Mouse (Mus musculus): ENCODE measurements around the gene Igsf3. TPM values are rescaled to one million over a fixed set of nuclear protein-coding genes. Genes with fewer than 3 reads are reported as not detected.

Gene Igsf3
- polyA plus RNA-seq, 1 experiment from 2014 or later = 24.1 TPM

DNA sequence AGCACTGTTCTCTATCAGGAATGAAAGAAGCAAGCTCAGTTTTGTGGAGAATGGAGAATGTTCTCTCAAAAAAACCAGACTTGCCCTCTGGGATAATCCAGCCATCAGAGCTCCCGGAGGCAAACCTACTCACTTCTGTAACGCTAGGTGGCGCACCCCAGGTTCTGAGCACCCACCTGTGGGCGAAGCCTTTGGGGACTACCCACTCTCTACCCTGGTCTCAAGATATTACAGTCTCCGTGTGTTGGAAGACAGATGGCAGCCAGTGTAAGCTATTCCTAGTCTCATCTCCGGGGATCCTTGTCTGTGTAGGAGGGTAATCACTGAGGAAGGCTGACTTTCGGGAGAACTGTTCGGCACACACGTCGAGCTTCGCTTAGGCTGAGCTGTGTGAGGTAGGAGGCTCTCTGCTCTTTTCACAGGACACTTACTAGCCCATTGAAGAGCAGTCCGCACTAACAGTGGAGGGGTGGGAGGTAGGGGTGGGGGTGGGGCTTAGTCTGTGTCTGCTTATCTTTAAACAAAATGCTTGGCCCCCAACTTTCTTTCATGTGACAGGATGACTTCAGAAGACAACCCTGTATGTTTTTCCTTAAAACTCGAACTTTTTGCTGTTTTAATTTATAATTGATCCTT, 4.4 kb upstream of the Igsf3 start:
- TF ChIP-seq CTCF (IDR thresholded peaks at IDR 0.05; ENCODE audit: low read depth) = peak; percentile 79
- H3K36me3 ChIP-seq (ENCODE audit: insufficient read depth) = no peaks in the 10 kb centered on the region
- H3K4me3 ChIP-seq (ENCODE audit: low read depth, low read length) = no peak overlapping the region
- 0 out of 2 replicates have a peak, but pooled peaks cover 4% of the 10 kb centered on the region for H3K4me1 ChIP-seq (ENCODE audit: insufficient read depth)
- WGBS = 29% methylated on average over 13 of the region's 13 CpGs
- DNase-seq (peak; percentile 79), ATAC-seq (ENCODE audit: insufficient read depth) (no peak)
- no peak overlapping the region for H3K27ac ChIP-seq (ENCODE audit: low read depth)
- 0 out of 2 replicates have a peak overlapping the region, but pooled peaks have one; percentile 8 for H3K4me2 ChIP-seq
- H3K9ac ChIP-seq = no peak overlapping the region
- no peaks in the 10 kb centered on the region for H3K27me3 ChIP-seq (ENCODE audit: insufficient read depth, low read length)
- H3K9me3 ChIP-seq (ENCODE audit: low read depth, low read length) = no peaks in the 10 kb centered on the region

DNA sequence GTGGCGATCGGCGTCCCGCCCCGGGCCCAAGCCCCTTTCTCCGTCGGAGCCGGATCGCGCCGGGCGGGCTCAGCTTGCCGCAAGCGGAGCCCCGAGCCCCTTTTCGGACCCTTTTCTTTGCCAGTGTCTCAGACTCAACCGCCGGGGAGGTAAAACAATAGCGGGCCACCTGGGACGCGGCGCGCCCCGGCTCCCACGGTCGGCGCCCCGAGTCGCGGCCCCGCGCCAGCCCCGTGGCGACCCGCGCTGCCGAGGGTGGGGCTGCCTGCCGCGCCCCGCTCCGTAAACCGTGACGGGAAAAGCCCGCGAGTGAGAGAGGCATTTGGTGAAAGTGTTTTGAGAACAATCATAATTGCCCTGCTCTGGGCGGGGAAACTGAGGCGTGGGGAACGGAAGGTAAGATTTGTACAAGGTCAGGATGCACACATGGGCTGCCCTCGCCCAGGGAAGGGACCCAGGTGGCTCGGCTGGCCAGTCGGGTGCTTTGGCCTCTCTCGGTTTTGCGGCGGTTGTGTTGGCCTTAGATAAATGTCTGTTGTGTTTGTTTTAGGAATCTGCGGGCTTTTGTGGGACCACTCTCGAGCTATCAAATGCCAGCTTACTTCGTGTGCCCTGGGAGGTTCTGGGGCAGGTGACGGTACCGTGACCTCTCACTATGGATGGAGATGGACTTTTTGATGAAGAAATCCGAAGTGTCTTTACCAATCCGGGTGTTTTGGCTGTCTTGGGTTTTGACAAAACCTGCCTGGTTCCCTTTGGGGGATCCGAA, 557 bp downstream of the Igsf3 start:
- under 1% methylated on average over 62 of the region's 62 CpGs for WGBS
- Histone ChIP-seq H3K36me3 (ENCODE audit: insufficient read depth) (0 out of 2 replicates have a peak, but pooled peaks cover 4% of the 10 kb centered on the region), H3K9ac (peak overlapping the region; percentile 84), H3K4me1 (ENCODE audit: insufficient read depth) (peaks cover 18% of the 10 kb centered on the region), H3K9me3 (ENCODE audit: low read depth, low read length) (no peaks in the 10 kb centered on the region), H3K4me2 (peak overlapping the region; percentile 98), H3K4me3 (ENCODE audit: low read depth, low read length) (peak overlapping the region; percentile 80), H3K27ac (ENCODE audit: low read depth) (peak overlapping the region; percentile 69), H3K27me3 (ENCODE audit: insufficient read depth, low read length) (no peaks in the 10 kb centered on the region)
- no peak for TF ChIP-seq CTCF (IDR thresholded peaks at IDR 0.05; ENCODE audit: low read depth)
- ATAC-seq (ENCODE audit: insufficient read depth) (peak; percentile 16), DNase-seq (no peak)

GRCm38 (mm10) chr3:101378102-101378501, 1.2 kb downstream of the Igsf3 start:
- DNase-seq (peak; percentile 71), ATAC-seq (ENCODE audit: insufficient read depth) (peak; percentile 52)
- Histone ChIP-seq H3K4me2 (peak overlapping the region; percentile 98), H3K9ac (peak overlapping the region; percentile 84), H3K4me1 (ENCODE audit: insufficient read depth) (peaks cover 18% of the 10 kb centered on the region), H3K27ac (ENCODE audit: low read depth) (no peak overlapping the region; the same call in 1 of the 2 replicates), H3K36me3 (ENCODE audit: insufficient read depth) (0 out of 2 replicates have a peak, but pooled peaks cover 4% of the 10 kb centered on the region), H3K27me3 (ENCODE audit: insufficient read depth, low read length) (no peaks in the 10 kb centered on the region), H3K4me3 (ENCODE audit: low read depth, low read length) (peak overlapping the region; percentile 80), H3K9me3 (ENCODE audit: low read depth, low read length) (no peaks in the 10 kb centered on the region)
- WGBS = 1% methylated on average over 12 of the region's 12 CpGs
- TF ChIP-seq CTCF (IDR thresholded peaks at IDR 0.05; ENCODE audit: low read depth) = no peak

DNA sequence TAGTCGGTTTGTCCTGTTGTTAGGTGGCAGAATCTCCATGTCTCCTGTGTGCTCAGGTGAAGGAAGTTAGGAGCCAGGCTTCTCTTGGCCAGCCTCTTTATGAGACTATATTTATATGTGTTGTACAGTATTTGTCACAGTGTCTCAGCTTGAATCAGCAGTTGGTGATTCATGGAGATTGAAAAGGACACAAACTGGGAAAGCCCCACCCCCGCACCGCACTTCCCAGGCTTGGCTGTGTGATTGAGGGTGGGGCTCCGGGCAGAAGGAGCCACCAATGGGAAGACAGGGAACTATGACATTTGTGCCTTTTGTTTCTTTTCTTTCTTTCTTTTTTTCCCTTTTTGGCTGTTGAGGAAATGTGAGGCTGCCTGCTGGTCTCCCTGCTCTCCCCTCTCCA, 2.9 kb downstream of the Igsf3 start:
- Histone ChIP-seq H3K36me3 (ENCODE audit: insufficient read depth) (0 out of 2 replicates have a peak, but pooled peaks cover 4% of the 10 kb centered on the region), H3K27me3 (ENCODE audit: insufficient read depth, low read length) (no peaks in the 10 kb centered on the region), H3K9me3 (ENCODE audit: low read depth, low read length) (no peaks in the 10 kb centered on the region), H3K27ac (ENCODE audit: low read depth) (no peak overlapping the region), H3K4me3 (ENCODE audit: low read depth, low read length) (no peak overlapping the region; the same call in 1 of the 2 replicates), H3K4me2 (peak overlapping the region; percentile 98), H3K9ac (0 out of 2 replicates have a peak overlapping the region, but pooled peaks have one; percentile 23), H3K4me1 (ENCODE audit: insufficient read depth) (peaks cover 18% of the 10 kb centered on the region)
- DNase-seq (peak; percentile 59), ATAC-seq (ENCODE audit: insufficient read depth) (no peak)
- WGBS = 22% methylated on average over 4 of the region's 4 CpGs
- no peak for TF ChIP-seq CTCF (IDR thresholded peaks at IDR 0.05; ENCODE audit: low read depth)

GRCm38 (mm10) chr3:101381691-101382090, 4.8 kb downstream of the Igsf3 start:
- Histone ChIP-seq H3K9me3 (ENCODE audit: low read depth, low read length) (no peaks in the 10 kb centered on the region), H3K9ac (no peak overlapping the region), H3K36me3 (ENCODE audit: insufficient read depth) (0 out of 2 replicates have a peak, but pooled peaks cover 4% of the 10 kb centered on the region), H3K27ac (ENCODE audit: low read depth) (no peak overlapping the region), H3K27me3 (ENCODE audit: insufficient read depth, low read length) (no peaks in the 10 kb centered on the region), H3K4me3 (ENCODE audit: low read depth, low read length) (no peak overlapping the region), H3K4me2 (no peak overlapping the region), H3K4me1 (ENCODE audit: insufficient read depth) (peaks cover 18% of the 10 kb centered on the region)
- 60% methylated on average over 5 of the region's 5 CpGs for WGBS
- no peak for TF ChIP-seq CTCF (IDR thresholded peaks at IDR 0.05; ENCODE audit: low read depth)
- ATAC-seq (ENCODE audit: insufficient read depth) (no peak), DNase-seq (no peak)

GRCm38 (mm10) chr3:101382751-101383150, 5.9 kb downstream of the Igsf3 start:
- H3K9me3 ChIP-seq (ENCODE audit: low read depth, low read length) = no peaks in the 10 kb centered on the region
- H3K36me3 ChIP-seq (ENCODE audit: insufficient read depth) = 0 out of 2 replicates have a peak, but pooled peaks cover 4% of the 10 kb centered on the region
- DNase-seq (no peak), ATAC-seq (ENCODE audit: insufficient read depth) (no peak)
- H3K4me1 ChIP-seq (ENCODE audit: insufficient read depth) = peaks cover 20% of the 10 kb centered on the region
- H3K4me2 ChIP-seq = no peak overlapping the region
- no peak overlapping the region for H3K9ac ChIP-seq
- TF ChIP-seq CTCF (IDR thresholded peaks at IDR 0.05; ENCODE audit: low read depth) = no peak
- H3K27me3 ChIP-seq (ENCODE audit: insufficient read depth, low read length) = no peaks in the 10 kb centered on the region
- no peak overlapping the region for H3K27ac ChIP-seq (ENCODE audit: low read depth)
- WGBS = 49% methylated on average over 4 of the region's 4 CpGs
- H3K4me3 ChIP-seq (ENCODE audit: low read depth, low read length) = no peak overlapping the region

DNA sequence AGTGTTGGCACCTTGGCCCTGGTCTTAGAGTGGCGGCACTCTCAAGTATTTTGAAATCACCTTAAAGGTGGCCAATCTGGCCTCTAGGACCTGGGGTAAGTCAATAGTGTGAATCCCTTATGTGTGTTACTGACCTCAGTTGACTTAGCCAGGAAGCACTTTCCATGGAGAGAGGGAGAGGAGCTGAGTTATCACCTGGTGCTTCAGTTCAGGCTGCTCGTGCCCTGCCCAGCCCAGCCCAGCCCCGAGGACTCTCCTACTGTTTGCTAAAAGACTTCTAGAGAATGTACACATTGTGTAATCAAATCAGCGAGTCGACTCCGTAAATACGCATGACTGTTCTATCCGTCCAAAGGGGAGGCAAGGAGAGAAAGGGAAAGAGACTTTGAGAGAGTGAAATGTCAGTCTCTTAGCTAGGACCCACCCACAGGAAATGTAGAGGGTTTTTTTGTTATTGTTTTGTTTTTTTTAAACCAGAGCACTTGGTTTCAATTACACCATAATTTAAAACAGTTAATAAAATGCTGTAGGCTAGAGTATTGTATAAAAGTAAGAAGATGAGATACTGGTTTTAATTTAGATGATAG, 9.6 kb downstream of the Igsf3 start:
- H3K9ac ChIP-seq = no peak overlapping the region

More for the DNA sequence above, 9.6 kb downstream of the Igsf3 start:
- no peaks in the 10 kb centered on the region for H3K27me3 ChIP-seq (ENCODE audit: insufficient read depth, low read length)
- ATAC-seq (ENCODE audit: insufficient read depth) (peak; percentile 68), DNase-seq (peak; percentile 46)
- H3K9me3 ChIP-seq (ENCODE audit: low read depth, low read length) = no peaks in the 10 kb centered on the region
- WGBS = 26% methylated on average over 8 of the region's 8 CpGs
- H3K4me1 ChIP-seq (ENCODE audit: insufficient read depth) = peaks cover 10% of the 10 kb centered on the region
- H3K36me3 ChIP-seq (ENCODE audit: insufficient read depth) = no peaks in the 10 kb centered on the region
- H3K27ac ChIP-seq (ENCODE audit: low read depth) = no peak overlapping the region
- no peak overlapping the region for H3K4me3 ChIP-seq (ENCODE audit: low read depth, low read length)
- no peak for TF ChIP-seq CTCF (IDR thresholded peaks at IDR 0.05; ENCODE audit: low read depth)
- H3K4me2 ChIP-seq = no peak overlapping the region
